ENCODE assay signal across 8 mouse cellular contexts in genomic region chr2:30133613-30134377, GRCm38 (mm10). TPM values are rescaled to one million over a fixed set of nuclear protein-coding genes. Genes with fewer than 3 reads are reported as not detected.
DNase-seq lines count a peak whose midpoint lies in the region; ATAC-seq and TF ChIP-seq lines count a peak whose summit lies in the region.

Gene Tbc1d13, plus strand, starts transcription at chr2:30133746.

- peak within 1 kb of the TSS; percentile 94 for H3K4me2 ChIP-seq in embryonic facial prominence, embryonic 13.5 days
- H3K4me2 ChIP-seq in limb, embryonic 12.5 days: peak within 1 kb of the TSS; percentile 94
- peak within 1 kb of the TSS; percentile 91 for H3K4me2 ChIP-seq in midbrain, embryonic 15.5 days

- H3K27me3 ChIP-seq in embryonic facial prominence, embryonic 13.5 days: no peaks in the 10 kb centered on the region
- H3K27me3 ChIP-seq in kidney, adult 2 months (replicated peaks; ENCODE audit: control insufficient read depth, insufficient read depth, low read length): no peaks in the 10 kb centered on the region
- H3K27me3 ChIP-seq in limb, embryonic 12.5 days: no peaks in the 10 kb centered on the region
- no peaks in the 10 kb centered on the region for H3K27me3 ChIP-seq in midbrain, embryonic 15.5 days (replicated peaks)
- H3K27me3 ChIP-seq in spleen, adult 2 months (ENCODE audit: control insufficient read depth, insufficient read depth, low read length): no peaks in the 10 kb centered on the region

- peaks cover 33% of the 10 kb centered on the region for H3K36me3 ChIP-seq in embryonic facial prominence, embryonic 13.5 days
- H3K36me3 ChIP-seq in kidney, adult 2 months (ENCODE audit: control insufficient read depth, insufficient read depth, low read length): peaks cover 4% of the 10 kb centered on the region; the same call in 1 of the 2 replicates
- peaks cover 37% of the 10 kb centered on the region for H3K36me3 ChIP-seq in limb, embryonic 12.5 days
- no peaks in the 10 kb centered on the region for H3K36me3 ChIP-seq in midbrain, embryonic 15.5 days (replicated peaks)
- peaks cover 9% of the 10 kb centered on the region for H3K36me3 ChIP-seq in spleen, adult 2 months (ENCODE audit: control insufficient read depth, insufficient read depth, low read length)

- peak; percentile 97 for TF ChIP-seq POLR2A in kidney, adult 2 months (IDR thresholded peaks at IDR 0.05; ENCODE audit: low read depth, low read length)
- TF ChIP-seq POLR2A in spleen, adult 2 months (IDR thresholded peaks at IDR 0.05; ENCODE audit: low read depth, low read length): peak; percentile 97

- peak; percentile 90 for ATAC-seq in embryonic facial prominence, embryonic 13.5 days (ENCODE audit: insufficient number of reproducible peaks, insufficient read depth, low FRiP score, low TSS enrichment, low read depth)
- ATAC-seq in limb, embryonic 12.5 days (ENCODE audit: insufficient number of reproducible peaks, insufficient read depth, low FRiP score, low TSS enrichment, low read depth): peak; percentile 91
- ATAC-seq in midbrain, embryonic 15.5 days (replicated peaks): peak; percentile 93

- H3K4me1 ChIP-seq in embryonic facial prominence, embryonic 13.5 days: peaks cover 22% of the 10 kb centered on the region
- peaks cover 31% of the 10 kb centered on the region for H3K4me1 ChIP-seq in kidney, adult 2 months (ENCODE audit: control insufficient read depth, insufficient read depth, low read length)
- H3K4me1 ChIP-seq in limb, embryonic 12.5 days (replicated peaks): peaks cover 21% of the 10 kb centered on the region
- peaks cover 32% of the 10 kb centered on the region for H3K4me1 ChIP-seq in midbrain, embryonic 15.5 days
- peaks cover 8% of the 10 kb centered on the region; the same call in 1 of the 2 replicates for H3K4me1 ChIP-seq in spleen, adult 2 months (ENCODE audit: control insufficient read depth, insufficient read depth, insufficient read length)

- no peak for TF ChIP-seq CTCF in kidney, adult 2 months (conservative IDR thresholded peaks at IDR 0.05; ENCODE audit: insufficient read depth, insufficient read length, low read depth, low read length)
- TF ChIP-seq CTCF in spleen, adult 2 months (IDR thresholded peaks at IDR 0.05; ENCODE audit: extremely low read depth, insufficient read depth, insufficient read length, insufficient replicate concordance): no peak

- H3K9ac ChIP-seq in embryonic facial prominence, embryonic 13.5 days: peak within 1 kb of the TSS; percentile 86
- peak within 1 kb of the TSS; percentile 67 for H3K9ac ChIP-seq in limb, embryonic 12.5 days (replicated peaks)
- H3K9ac ChIP-seq in midbrain, embryonic 15.5 days: peak within 1 kb of the TSS; percentile 78

- under 1% methylated on average over 46 of the region's 46 CpGs for WGBS in embryonic facial prominence, embryonic 13.5 days
- under 1% methylated on average over 46 of the region's 46 CpGs for WGBS in kidney, adult 2 months
- WGBS in limb, embryonic 12.5 days: under 1% methylated on average over 43 of the region's 46 CpGs
- WGBS in midbrain, embryonic 15.5 days: under 1% methylated on average over 46 of the region's 46 CpGs
- 1% methylated on average over 45 of the region's 46 CpGs for WGBS in spleen, adult 2 months

- peak; percentile 99 for DNase-seq in 3134 (ENCODE audit: extremely low read depth, insufficient read length, low spot score)
- peak; percentile 99 to 100 for DNase-seq in adrenal gland, postnatal 36 days
- peak; percentile 99 to 100 for DNase-seq in heart, adult 18-20 months
- peak; percentile 99 for DNase-seq in kidney, adult 2 months
- DNase-seq in spleen, adult 2 months (ENCODE audit: low read depth in 1 of 2, low spot score in 2 of 2): peak; percentile 94 to 99

- peak within 1 kb of the TSS; percentile 74 for H3K27ac ChIP-seq in embryonic facial prominence, embryonic 13.5 days
- H3K27ac ChIP-seq in kidney, adult 2 months (ENCODE audit: insufficient read depth, low read depth, low read length): peak within 1 kb of the TSS; percentile 94
- peak within 1 kb of the TSS; percentile 81 for H3K27ac ChIP-seq in limb, embryonic 12.5 days
- H3K27ac ChIP-seq in midbrain, embryonic 15.5 days: peak within 1 kb of the TSS; percentile 83
- H3K27ac ChIP-seq in spleen, adult 2 months (ENCODE audit: insufficient read depth, low read length): peak within 1 kb of the TSS; percentile 75

- no peaks in the 10 kb centered on the region for H3K9me3 ChIP-seq in embryonic facial prominence, embryonic 13.5 days
- H3K9me3 ChIP-seq in limb, embryonic 12.5 days: no peaks in the 10 kb centered on the region
- H3K9me3 ChIP-seq in midbrain, embryonic 15.5 days: no peaks in the 10 kb centered on the region

- H3K4me3 ChIP-seq in embryonic facial prominence, embryonic 13.5 days: peak within 1 kb of the TSS; percentile 93
- H3K4me3 ChIP-seq in kidney, adult 2 months (ENCODE audit: insufficient read depth, low read depth, low read length): peak within 1 kb of the TSS; percentile 61
- H3K4me3 ChIP-seq in limb, embryonic 12.5 days (replicated peaks): peak within 1 kb of the TSS; percentile 68
- peak within 1 kb of the TSS; percentile 79 for H3K4me3 ChIP-seq in midbrain, embryonic 15.5 days
- H3K4me3 ChIP-seq in spleen, adult 2 months (ENCODE audit: extremely low read depth, insufficient read depth, insufficient read length): peak within 1 kb of the TSS; percentile 89

RNA-seq across cellular contexts. Expression of gene Tbc1d13, which starts in this region (rescaled TPM):
- 10 to 100 TPM; 49.3 to 56.3 TPM for total RNA-seq in adrenal gland, postnatal 36 days (2021)
- 11.1 and 13.7 TPM in 2 replicates for polyA plus RNA-seq in embryonic facial prominence, embryonic 13.5 days (2015; fragmentation: Nextera tagmentation; extraction: Ambion mirVana)
- 10 to 100 TPM; 17.4 to 18.6 TPM for total RNA-seq in heart, adult 18-20 months (2021)
- polyA plus RNA-seq in kidney, adult 2 months (2012; rRNA removed): 156 and 161 TPM in 2 replicates
- 11.3 and 13.1 TPM in 2 replicates for polyA plus RNA-seq in limb, embryonic 12.5 days (2016; fragmentation: Nextera tagmentation; extraction: Ambion mirVana)
- 12.3 and 13.7 TPM in 2 replicates for polyA plus RNA-seq in midbrain, embryonic 15.5 days (2015; fragmentation: Nextera tagmentation; extraction: Ambion mirVana)
- 48.5 and 50.9 TPM in 2 replicates for polyA plus RNA-seq in spleen, adult 2 months (2012; rRNA removed)

Comparison
In these comparisons a context has a peak if more than half of its experiments do, and no peak if none do; other contexts are left out.
1. Peak in every context shown above with its lines: DNase-seq, ATAC-seq, H3K4me3 ChIP-seq and H3K27ac ChIP-seq.